Comparison of ENCODE assay signal across 8 mouse cellular contexts in genomic region chr11:86807001-86807477, GRCm38 (mm10). TPM values are rescaled to one million over a fixed set of nuclear protein-coding genes. Genes with fewer than 3 reads are reported as not detected.
A peak's percentile ranks its signal among the peaks of the same experiment; 100 is the strongest.
DNase-seq lines count a peak whose midpoint lies in the region; ATAC-seq and TF ChIP-seq lines count a peak whose summit lies in the region.

No protein-coding gene starts in this region.

- in situ Hi-C loops in ES-E14 (cut with MboI; ENCODE audit: low sequenced_read_pairs in 2 of 2, unreplicated experiment in 2 of 2) = no loop called here

- H3K4me2 ChIP-seq in heart, embryonic 15.5 days = peak overlapping the region; percentile 85
- peak overlapping the region; percentile 88 for H3K4me2 ChIP-seq in liver, embryonic 15.5 days

- TF ChIP-seq CTCF in bone marrow macrophage, adult 2 months (IDR thresholded peaks at IDR 0.05; ENCODE audit: low read depth, low read length) = no peak

- DNase-seq in ES-E14 (ENCODE audit: low read depth, low spot score) = peak; percentile 72
- peak; percentile 67 to 68 for DNase-seq in kidney, postnatal 36 days
- peak; percentile 72 for DNase-seq in neural tube, embryonic 10.5 days (ENCODE audit: extremely low spot score, low spot score)
- DNase-seq in testis, postnatal 10 days (ENCODE audit: low spot score) = peak; percentile 63

- peak; percentile 66; the same call in 1 of the 2 replicates for ATAC-seq in heart, embryonic 15.5 days (replicated peaks; ENCODE audit: insufficient number of reproducible peaks, insufficient read depth, low FRiP score, low read depth)
- ATAC-seq in liver, embryonic 15.5 days (ENCODE audit: insufficient read depth) = peak; percentile 69

- no peaks in the 10 kb centered on the region; the same call in none of the 2 replicates for H3K36me3 ChIP-seq in ES-E14 (ENCODE audit: control insufficient read depth, insufficient read depth, low read length, poor library complexity, severe bottlenecking)
- peaks cover 21% of the 10 kb centered on the region for H3K36me3 ChIP-seq in erythroblast, embryonic 14.5 days (ENCODE audit: control insufficient read depth)
- H3K36me3 ChIP-seq in heart, embryonic 15.5 days = peaks cover 28% of the 10 kb centered on the region
- H3K36me3 ChIP-seq in liver, embryonic 15.5 days (replicated peaks) = peaks cover 16% of the 10 kb centered on the region

- H3K27me3 ChIP-seq in erythroblast, embryonic 14.5 days (ENCODE audit: control insufficient read depth) = peaks cover 20% of the 10 kb centered on the region
- no peaks in the 10 kb centered on the region for H3K27me3 ChIP-seq in heart, embryonic 15.5 days
- H3K27me3 ChIP-seq in liver, embryonic 15.5 days = no peaks in the 10 kb centered on the region; the same call in 1 of the 2 replicates

- no peaks in the 10 kb centered on the region for H3K9me3 ChIP-seq in ES-E14 (ENCODE audit: control insufficient read depth, insufficient read depth, low read depth, low read length)
- peaks cover 7% of the 10 kb centered on the region for H3K9me3 ChIP-seq in erythroblast, embryonic 14.5 days (ENCODE audit: control insufficient read depth, low read length)
- no peaks in the 10 kb centered on the region for H3K9me3 ChIP-seq in heart, embryonic 15.5 days (replicated peaks)
- no peaks in the 10 kb centered on the region for H3K9me3 ChIP-seq in liver, embryonic 15.5 days (replicated peaks)

- no peak for TF ChIP-seq POLR2A in bone marrow macrophage, adult 2 months (IDR thresholded peaks at IDR 0.05; ENCODE audit: borderline replicate concordance, low read depth, low read length)

- peak overlapping the region; percentile 87 to 93 for H3K4me3 ChIP-seq in ES-E14 (ENCODE audit: insufficient read depth in 1 of 2, low read depth in 1 of 2, low read length in 2 of 2, poor library complexity in 1 of 2, severe bottlenecking in 1 of 2)
- peak overlapping the region; percentile 85 for H3K4me3 ChIP-seq in bone marrow macrophage, adult 2 months (ENCODE audit: insufficient read depth, low read length)
- H3K4me3 ChIP-seq in erythroblast, embryonic 14.5 days (replicated peaks) = peak overlapping the region; percentile 85
- H3K4me3 ChIP-seq in heart, embryonic 15.5 days = peak overlapping the region; percentile 67
- H3K4me3 ChIP-seq in liver, embryonic 15.5 days (replicated peaks) = peak overlapping the region; percentile 98

- peaks cover 0 to 2% of the 10 kb centered on the region in 2 experiments; a peak in 1 of 4 replicates for H3K4me1 ChIP-seq in ES-E14 (ENCODE audit: control insufficient read depth in 2 of 2, insufficient read depth in 2 of 2, low read length in 2 of 2, poor library complexity in 1 of 2)
- H3K4me1 ChIP-seq in bone marrow macrophage, adult 2 months (ENCODE audit: control insufficient read depth, insufficient read depth, low read length) = peaks cover 3% of the 10 kb centered on the region; the same call in 1 of the 2 replicates
- H3K4me1 ChIP-seq in erythroblast, embryonic 14.5 days (ENCODE audit: control insufficient read depth) = peaks cover 18% of the 10 kb centered on the region
- peaks cover 10% of the 10 kb centered on the region for H3K4me1 ChIP-seq in heart, embryonic 15.5 days (replicated peaks)
- peaks cover 17% of the 10 kb centered on the region for H3K4me1 ChIP-seq in liver, embryonic 15.5 days (replicated peaks)

- 0% methylated on average over 25 of the region's 25 CpGs for WGBS in heart, embryonic 15.5 days
- WGBS in liver, embryonic 15.5 days (ENCODE audit: insufficient replicate concordance) = 1% methylated on average over 25 of the region's 25 CpGs

- H3K9ac ChIP-seq in ES-E14 (ENCODE audit: insufficient read depth, low read depth, low read length, poor library complexity, severe bottlenecking) = peak overlapping the region; percentile 81
- peak overlapping the region; percentile 53 for H3K9ac ChIP-seq in heart, embryonic 15.5 days
- peak overlapping the region; percentile 76 for H3K9ac ChIP-seq in liver, embryonic 15.5 days

- H3K27ac ChIP-seq in ES-E14 (ENCODE audit: insufficient read depth, low read depth, low read length, poor library complexity, severe bottlenecking) = peak overlapping the region; percentile 20; the same call in 1 of the 2 replicates
- peak overlapping the region; percentile 11; the same call in 1 of the 2 replicates for H3K27ac ChIP-seq in bone marrow macrophage, adult 2 months (ENCODE audit: insufficient read depth, low read depth, low read length)
- peak overlapping the region; percentile 53 for H3K27ac ChIP-seq in heart, embryonic 15.5 days
- H3K27ac ChIP-seq in liver, embryonic 15.5 days (replicated peaks) = peak overlapping the region; percentile 88

TF ChIP-seq in ES-E14, 5 proteins besides CTCF, POLR2A, EP300 and RAD21:
- no peak for TF ChIP-seq MAFK (IDR thresholded peaks at IDR 0.05; ENCODE audit: insufficient read depth, low read depth, low read length)
- TF ChIP-seq ZC3H11A (IDR thresholded peaks at IDR 0.05; ENCODE audit: borderline replicate concordance, low read depth, low read length) = no peak
- no peak for TF ChIP-seq ZNF384 (IDR thresholded peaks at IDR 0.05; ENCODE audit: low read depth, low read length)
- TF ChIP-seq CHD2 (IDR thresholded peaks at IDR 0.05; ENCODE audit: low read depth, low read length) = no peak

RNA-seq across cellular contexts. Expression of gene Dhx40, which starts 0.5 kb away (rescaled TPM):
- total RNA-seq in ES-E14 (2012; rRNA removed) = 21.6 and 24.5 TPM in 2 replicates
- 23.5 and 26.5 TPM in 2 replicates for polyA plus RNA-seq in bone marrow macrophage, adult 2 months (2012; ENCODE audit: insufficient read depth, insufficient read length, missing spikeins)
- 0.25 and 0.38 TPM in 2 replicates for polyA plus RNA-seq in erythroblast, embryonic 14.5 days (2012)
- polyA plus RNA-seq in heart, embryonic 15.5 days (2015; fragmentation: Nextera tagmentation; extraction: Ambion mirVana) = 13.7 and 15.5 TPM in 2 replicates
- polyA plus RNA-seq in liver, embryonic 15.5 days (2015; fragmentation: Nextera tagmentation; extraction: Ambion mirVana) = 8.8 and 9.3 TPM in 2 replicates

RNA-seq across cellular contexts. Expression of gene Cltc, which starts 49.7 kb away (rescaled TPM):
- total RNA-seq in ES-E14 (2012; rRNA removed) = 106 and 176 TPM in 2 replicates
- polyA plus RNA-seq in bone marrow macrophage, adult 2 months (2012; ENCODE audit: insufficient read depth, insufficient read length, missing spikeins) = 356 and 389 TPM in 2 replicates
- 3.4 and 4.8 TPM in 2 replicates for polyA plus RNA-seq in erythroblast, embryonic 14.5 days (2012)
- polyA plus RNA-seq in heart, embryonic 15.5 days (2015; fragmentation: Nextera tagmentation; extraction: Ambion mirVana) = 103 and 118 TPM in 2 replicates
- polyA plus RNA-seq in liver, embryonic 15.5 days (2015; fragmentation: Nextera tagmentation; extraction: Ambion mirVana) = 79.4 and 91.3 TPM in 2 replicates

Comparison
In these comparisons a context has a peak if more than half of its experiments do, and no peak if none do; other contexts are left out.
1. Peak in every context shown above with its lines: DNase-seq, ATAC-seq, H3K4me3 ChIP-seq and H3K27ac ChIP-seq.
2. H3K27ac ChIP-seq: peak in every context shown above with its lines; median percentile 88 in liver, embryonic 15.5 days; 53 in heart, embryonic 15.5 days; 20 in ES-E14; 11 in bone marrow macrophage, adult 2 months.
3. RNA of gene Cltc, which starts 49.7 kb away (polyA plus RNA-seq): 356 to 389 TPM in bone marrow macrophage, adult 2 months, 103 to 118 TPM in heart, embryonic 15.5 days and 79.4 to 91.3 TPM in liver, embryonic 15.5 days; 3.4 to 4.8 TPM in erythroblast, embryonic 14.5 days; every median in the first group is over 10 times any median in the second.